Mouse (Mus musculus) thymus, postnatal 25 days (tissue): ENCODE results near the gene Dlg2.

ENCODE experiments used
- DNase-seq: peaks from one replicate; pipeline ENCODE4 v3.0.0; 2022

Gene Dlg2

DNA sequence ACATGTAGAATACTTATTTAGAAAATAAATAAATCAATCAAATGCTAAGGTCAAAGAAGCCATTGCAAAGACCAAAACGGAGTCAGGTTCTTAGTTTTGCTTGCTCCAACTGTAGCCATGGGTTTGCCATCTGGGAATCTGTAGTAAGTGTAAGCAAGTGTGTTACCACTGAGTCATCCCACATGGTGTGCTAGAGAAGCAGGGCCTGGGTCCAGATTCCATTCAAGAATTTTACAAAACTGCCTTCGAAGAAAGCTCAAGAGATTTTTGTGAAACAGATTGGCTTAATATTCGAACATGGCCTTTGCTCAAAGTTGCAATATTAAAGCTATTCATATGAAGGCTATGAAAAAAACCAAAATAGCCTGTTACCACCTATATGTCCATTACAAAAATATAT is 633.1 kb downstream of the Dlg2 start:
- no peak for DNase-seq

DNA sequence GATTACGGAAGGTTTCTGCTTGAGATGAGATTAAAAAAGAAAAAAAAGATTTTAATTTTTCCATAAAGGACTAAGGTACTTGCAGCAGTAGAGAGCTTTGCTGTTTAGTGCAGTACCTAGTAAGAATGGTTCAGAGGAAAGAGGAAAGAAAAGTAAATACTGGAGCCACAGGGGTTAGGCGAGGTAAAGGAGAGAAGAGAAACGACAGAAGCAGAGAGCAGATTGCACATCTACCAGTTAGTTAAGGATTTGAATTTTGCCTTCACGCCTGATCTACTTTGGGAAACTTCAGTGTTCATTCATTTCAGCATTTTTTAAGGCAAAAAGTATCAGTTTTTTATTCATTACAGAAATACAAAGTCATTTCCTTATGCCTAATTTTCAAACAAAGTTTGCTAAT is 655.7 kb downstream of the Dlg2 start:
- no peak for DNase-seq

DNA sequence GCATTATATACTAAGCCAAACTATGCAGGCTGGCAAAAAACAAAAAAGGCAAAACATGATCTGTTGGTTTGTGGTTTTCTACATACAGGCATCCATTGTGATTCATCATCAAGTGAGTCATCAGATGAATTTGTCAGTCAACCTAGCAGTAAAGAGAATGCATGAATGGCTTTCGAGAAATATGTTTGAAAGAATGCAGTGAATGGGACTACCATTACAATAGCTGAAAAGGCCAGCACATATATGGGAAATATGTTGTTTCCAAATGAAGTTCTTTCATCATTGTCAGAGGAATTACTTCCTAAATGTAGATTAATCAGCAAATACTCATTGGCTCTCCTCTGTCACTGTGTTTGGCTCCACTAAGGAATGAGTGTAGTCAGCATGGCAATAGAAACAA is 677.6 kb downstream of the Dlg2 start:
- no peak for DNase-seq

DNA sequence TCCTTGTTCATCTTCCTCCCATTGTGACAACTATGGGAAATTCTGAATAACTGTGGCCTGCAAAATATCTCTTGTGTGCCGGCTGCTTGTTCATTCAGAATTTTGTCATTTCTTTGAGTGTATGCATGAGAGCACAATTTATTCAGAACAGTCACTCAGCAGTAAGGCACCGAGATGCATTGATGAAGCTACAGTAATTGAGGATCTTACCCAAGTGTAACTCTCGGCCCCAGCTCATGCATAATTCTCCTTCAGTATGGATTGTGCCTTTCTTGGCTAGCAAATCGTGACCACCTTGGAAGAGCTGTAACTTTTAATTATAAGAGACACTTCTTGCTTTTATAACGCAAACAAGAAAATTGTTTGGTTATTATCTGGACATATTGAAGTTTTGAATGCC is 682.7 kb downstream of the Dlg2 start:
- DNase-seq, result no peak

DNA sequence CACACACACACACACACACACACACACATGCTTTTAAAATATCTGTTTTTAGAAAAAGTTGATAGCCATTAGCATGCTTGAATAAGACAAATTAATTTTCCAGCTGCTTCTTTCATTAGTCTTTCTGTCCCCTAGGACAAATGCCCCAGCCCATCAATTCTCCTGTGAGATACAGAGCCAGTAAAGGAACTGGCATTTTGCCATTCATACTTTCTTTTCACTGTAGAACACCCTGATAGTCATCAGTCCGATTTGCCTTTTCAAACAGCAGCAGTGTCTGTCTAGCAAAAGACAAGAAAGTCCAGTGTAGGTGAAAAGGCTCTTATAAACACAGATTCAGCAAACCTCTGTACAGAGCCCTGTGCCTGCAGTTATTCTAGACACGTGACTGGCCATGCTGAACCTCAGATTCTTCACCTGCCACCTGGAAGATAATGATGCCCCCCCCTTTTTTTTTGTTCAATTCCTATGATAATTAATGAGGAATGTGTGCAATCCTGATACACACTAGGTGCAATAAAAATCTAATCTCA is 685.2 kb downstream of the Dlg2 start:
- DNase-seq, result no peak

DNA sequence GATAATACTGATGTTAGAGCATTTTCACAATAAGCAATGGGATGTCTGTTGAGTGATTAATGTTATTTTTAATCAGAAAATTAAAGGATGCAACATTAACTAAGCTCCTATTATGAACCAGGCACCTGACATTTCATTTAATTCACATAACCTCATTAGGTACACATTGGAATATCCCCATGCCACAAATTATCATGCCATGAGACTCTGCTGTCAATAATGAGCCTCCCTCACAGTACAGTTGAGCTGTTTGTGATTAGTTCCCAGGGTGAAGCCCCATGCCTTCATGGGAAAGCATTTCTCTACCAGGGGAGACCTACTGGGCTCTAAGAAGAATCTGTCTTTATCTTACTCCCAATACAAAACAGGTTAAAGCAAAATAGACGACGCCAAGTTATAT is 697.1 kb downstream of the Dlg2 start:
- DNase-seq, result no peak

DNA sequence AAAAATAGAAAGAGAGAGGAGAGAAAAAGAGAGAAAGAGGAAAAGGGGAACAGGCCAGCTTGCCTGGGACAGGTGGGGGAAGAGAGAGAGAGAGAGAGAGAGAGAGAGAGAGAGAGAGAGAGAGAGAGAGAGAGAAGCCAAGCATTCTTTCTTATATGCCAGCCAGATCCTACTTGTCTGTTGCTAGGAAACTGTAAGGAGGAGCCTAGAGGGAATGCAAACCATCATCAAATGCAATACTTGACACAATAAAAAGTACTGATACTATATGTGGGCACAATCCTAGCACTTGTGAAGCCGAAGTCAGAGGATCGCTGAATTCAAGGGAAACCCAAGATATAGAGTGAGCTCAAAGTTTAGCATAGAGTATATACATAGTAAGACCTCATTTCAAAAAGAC is 711.7 kb downstream of the Dlg2 start:
- DNase-seq, result no peak

DNA sequence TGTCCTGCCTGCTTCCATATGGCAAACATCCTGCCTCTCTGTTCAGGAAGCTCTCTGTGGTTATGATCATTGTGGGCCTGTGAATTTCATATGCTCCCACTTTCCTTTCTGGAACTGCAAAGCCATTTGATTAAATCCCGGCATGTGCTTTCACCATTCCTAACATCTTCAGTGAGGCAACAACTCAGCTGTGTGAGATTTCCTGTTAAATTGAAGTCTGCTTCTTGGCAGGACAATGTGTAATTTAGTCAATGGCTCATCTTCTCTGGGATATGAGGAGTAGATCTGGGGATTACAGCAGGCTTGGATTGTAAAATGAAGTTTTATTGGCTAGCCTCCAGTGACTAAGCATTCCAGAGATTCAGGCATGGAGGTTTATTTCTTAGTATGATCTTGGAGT is 722.9 kb downstream of the Dlg2 start:
- no peak for DNase-seq

DNA sequence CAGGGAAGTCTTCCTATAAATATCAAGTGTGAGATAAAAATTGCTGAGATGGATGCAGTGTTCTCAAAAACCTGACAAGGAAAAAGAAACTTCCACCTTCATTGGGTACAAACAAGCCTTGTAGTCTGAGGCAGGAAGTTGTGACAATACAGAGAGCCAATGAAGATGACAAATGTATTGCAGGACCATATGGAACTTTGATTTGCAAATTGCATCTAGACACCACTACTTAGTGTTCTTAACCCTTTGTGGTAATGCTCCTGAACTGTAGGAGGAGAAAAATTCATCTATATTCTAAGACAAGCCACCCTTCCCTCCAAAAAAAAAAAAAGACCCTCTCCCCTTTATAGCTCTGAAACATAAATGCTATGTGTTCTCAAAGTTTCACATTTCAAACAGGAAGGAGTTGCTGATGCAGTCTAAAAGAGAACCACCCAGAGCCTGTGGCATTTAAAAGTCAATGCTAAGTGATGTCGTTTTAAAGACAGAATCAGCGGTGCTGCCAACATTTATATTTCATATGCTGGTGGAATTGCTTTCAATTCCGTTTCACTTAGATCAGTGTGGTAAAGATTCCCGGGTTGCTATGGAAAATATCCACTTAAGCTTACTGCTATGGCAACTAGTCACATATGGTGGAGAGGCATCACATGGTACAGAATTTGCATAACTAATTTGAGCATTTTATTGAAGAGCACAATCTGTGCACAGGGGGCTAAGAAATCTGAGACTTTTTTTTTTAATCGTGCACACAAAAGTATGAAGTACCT is 731.8 kb downstream of the Dlg2 start:
- no peak for DNase-seq

DNA sequence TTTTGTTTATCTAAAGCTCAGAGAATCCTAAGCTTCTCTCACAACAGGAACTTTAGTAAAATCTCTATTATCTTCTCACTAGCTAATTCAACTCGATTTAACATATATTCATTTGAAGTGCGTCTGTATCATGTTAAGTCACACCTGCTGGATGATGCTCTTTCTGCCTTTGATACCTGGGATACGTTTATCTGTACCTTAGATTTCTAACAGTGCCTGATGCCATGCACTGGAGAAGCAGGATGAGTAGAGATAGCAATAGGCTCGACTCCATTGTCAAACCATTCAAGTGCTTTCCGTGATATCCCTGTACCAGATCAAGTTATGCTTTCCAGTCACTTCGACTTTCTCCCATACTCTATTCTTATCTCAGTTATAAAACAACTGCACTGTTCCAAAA is 732.5 kb downstream of the Dlg2 start:
- no peak for DNase-seq

DNA sequence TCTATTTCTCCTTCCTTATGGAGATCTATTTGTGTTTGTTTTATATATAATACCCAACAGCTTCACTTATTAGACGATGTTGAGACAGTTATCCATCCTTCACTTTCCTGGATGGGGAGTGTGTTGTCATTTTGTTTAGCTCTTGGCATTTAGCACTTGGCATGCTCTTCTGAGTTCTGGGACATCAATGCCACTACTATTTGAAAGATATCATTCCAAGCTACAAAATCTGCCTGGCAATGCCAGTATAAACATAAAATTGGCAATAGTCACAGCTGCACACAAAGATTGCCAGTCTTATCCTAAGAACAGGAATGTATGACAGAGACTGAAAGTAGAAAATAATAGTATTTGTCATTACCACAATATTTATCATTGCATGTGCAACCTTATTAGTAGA is 735.8 kb downstream of the Dlg2 start:
- DNase-seq, result no peak

DNA sequence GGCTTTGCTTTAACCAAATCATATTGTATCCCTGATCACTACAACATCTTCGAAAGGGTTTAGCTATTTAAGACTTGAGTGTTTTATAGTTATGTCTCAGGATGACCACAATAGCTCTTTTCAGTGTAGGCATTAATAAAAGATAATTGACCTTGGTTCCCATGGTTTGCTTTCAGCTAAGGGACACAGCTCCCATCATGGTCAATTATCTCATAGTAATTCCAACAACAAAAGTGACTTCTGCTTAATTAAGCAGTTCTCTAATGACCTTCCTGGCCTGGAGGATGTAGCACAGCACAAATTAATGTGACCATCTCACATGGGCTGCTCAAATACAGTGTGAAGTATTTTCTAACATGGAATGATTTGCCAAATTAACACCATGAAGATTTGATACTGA is 738.4 kb downstream of the Dlg2 start:
- DNase-seq, result no peak

DNA sequence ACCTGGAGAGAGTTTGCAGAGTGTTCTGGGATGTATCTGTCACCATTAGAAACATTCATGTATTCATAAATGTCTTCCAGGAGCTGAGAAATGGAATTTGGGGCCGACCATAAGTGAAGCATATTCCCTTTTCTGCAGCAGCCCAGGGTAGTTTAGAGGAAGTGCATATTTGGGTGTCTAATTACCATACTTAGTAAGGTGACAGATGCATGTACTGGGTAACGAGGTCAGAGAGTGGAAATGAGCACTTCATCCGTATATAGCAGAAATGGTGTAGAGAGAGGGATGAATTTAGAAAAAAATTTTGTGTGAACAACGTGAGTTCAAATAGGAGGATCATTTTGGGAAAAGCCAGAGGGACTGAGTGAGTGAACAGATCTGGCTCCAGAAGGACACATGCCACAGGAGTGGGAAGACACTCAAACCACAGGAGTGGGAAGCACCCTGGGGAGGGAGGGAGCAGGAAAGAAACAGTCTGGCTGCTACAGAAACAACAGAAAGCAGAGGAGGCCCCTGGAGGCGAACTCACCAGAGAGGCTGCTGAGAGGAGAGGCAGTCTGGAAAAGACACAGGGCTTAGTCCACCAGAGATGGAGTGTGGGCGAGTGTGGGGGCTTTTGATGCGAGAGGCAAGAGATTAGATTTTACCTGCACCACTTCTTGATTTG is 742.0 kb downstream of the Dlg2 start:
- no peak for DNase-seq

DNA sequence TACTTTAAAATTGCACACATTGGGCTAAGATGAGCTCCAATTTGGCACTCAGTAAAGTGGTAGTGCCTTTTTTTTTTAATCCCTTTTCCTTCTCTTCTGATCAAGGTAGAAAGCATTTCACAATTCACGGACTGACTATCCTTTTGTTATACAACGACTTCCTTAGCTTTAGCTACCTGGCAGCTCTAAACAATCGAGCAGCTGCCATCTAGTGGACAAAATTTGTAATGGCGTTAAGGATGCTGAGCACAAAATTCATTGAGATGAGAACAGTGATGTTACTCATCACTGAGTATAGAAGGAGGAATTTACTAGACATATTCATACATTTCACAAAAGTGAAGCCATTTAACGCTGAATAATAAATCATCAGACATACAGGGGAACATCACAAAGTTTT is 750.0 kb downstream of the Dlg2 start:
- peak; percentile 2 for DNase-seq

DNA sequence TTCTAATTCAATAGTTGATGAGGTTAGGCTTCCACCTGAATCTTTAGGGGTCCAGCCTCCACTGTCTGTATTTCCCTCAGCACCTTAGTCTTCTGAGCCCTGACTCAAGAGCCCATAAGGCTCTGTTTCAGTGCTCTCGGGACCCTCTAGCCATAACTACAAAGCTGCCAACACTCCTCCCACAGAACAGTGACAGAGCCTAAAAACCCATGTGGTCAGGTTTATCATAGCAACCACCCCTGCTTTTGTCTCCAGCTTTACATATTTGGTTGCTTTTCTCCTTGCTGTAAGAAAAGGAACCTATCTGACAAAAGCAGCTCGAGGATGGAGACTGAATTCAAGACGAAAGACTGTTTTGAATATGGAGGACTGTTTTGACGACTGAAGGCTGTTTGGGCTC is 765.2 kb downstream of the Dlg2 start:
- DNase-seq, result no peak

DNA sequence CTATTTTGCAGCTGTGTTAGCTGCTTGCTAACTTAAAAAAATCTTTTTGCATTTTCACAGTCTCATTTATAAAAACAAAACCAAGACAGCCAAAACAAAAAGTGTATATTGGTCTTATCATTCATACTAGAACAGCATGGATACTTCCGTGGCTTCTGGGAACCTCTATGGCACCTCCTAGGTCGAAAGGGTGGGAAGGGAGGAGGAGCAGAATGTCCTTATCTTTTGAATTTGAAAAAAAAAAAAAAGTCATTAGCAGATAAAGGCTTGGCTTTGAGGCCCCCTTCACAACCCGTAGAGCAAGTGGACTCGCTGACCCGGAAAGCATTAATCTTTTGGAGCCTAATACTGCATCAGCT is 785.2 kb downstream of the Dlg2 start:
- no peak for DNase-seq

DNA sequence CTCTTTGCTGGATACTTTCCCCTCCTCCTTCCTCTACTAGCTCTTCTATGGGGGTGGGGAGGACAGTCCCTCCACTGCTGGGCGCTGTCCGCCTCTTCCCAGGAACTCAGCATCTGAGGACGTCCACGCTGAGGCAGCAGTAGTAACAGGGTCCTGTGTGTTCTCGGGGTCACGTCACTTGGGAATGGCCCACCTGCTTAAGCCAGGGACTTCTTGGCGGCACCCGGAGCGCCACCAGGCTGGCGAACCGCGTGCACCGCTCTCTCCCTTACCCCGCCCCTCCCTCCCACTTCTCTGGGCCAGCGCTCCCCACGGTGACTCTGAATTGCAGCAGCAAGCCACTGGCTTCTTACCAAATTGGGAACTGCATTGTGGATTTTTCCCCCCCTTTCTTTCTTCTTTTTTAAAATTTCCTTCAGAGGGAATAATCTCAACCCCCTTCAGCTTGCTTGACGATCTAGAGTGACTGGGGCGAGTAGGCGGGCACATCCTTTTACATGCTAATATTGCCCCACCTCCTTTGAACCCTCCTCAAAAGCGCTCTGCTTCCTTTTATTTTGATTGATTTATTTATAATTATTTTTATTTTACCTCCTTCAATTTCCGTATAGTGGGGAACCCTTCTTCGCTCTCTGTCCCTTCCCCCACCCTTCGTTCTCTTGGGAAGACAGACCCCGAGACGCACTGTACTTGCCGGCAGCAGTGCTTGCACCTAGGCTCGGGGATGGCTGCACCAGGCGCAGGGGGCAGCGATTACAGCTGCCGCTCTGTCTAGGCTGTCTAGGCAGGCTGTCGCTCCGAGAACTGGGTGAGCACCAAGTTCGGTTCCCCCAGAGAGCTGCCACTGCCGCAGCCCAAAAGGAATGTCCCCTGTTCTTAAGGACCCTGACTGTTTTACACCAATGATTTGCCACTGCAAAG is 785.8 kb downstream of the Dlg2 start:
- DNase-seq, result no peak

DNA sequence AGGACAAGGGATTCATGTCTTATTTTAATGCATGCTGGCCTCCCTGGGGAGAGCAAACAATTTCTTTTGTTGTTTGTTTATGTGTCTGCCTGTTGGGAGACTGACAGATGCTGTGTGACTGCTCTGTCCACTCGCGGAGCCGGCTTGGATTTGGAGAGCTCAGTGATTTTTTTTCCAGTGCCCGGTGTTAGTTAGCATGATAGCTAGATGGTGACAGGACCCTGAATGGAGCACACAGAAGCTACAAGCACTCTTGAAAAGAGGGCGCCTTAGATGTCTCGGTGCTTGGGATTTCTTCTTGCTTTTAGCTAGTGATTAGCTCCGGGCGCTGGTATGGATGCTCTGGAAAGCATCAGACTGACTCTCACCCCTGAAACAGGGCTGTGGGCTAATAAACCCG is 786.5 kb downstream of the Dlg2 start:
- DNase-seq, result no peak

DNA sequence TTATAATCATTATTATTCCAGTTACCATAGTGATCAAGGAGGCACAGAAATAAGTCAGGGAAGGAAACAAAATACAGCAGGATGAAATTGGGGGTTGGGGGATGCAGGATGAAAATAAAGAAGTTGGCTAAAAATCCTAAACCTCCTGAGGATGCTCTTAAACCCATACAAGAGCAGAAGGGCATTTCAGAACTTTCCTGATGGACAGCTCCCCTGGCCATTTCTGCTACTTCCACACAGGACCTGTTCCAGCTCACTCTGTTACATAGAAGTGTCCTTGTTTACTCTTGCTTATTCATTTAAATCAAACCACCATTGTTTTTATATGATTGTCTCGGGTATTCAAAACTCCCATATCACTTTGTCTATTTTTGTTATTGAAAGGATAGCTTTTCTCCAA is 791.3 kb downstream of the Dlg2 start:
- no peak for DNase-seq

DNA sequence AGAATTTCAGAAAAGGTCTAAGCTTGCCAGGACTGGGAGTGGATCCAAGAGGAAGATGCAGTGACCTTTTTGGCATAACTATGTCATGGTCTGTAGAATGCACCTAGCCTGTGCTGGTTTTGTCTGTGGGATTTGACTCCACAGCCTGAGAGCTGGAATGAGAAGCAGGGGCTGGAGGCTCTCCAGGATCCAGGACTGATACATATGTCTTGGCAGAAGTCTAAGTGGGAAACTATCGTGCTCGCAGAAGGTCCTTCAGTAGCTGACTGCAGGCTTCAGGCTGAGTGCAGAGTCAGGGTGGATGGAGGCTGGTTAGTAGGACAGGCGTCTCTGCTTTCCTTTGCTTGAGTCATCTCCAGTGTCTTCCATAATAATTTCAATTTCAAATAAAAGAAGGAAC is 807.7 kb downstream of the Dlg2 start:
- no peak for DNase-seq

DNA sequence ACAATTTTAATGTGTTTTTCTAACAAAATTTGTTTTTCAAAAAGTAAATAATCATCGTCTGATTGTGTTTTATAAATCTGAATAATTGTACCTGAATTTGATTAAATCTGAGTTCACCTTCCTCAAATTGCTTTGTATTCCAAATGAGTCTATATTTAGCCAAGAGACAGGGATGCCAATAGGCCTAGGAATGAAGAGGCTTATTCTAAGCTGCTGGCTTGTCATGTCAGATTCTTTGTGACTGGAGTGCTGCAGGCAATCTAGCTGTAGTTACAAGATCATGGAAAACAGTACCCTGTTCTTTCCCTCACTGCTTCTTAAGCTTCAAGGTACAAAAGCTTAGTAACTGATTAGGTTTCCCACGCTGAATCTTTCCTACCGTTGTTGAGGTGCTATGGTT is 811.9 kb downstream of the Dlg2 start:
- no peak for DNase-seq

DNA sequence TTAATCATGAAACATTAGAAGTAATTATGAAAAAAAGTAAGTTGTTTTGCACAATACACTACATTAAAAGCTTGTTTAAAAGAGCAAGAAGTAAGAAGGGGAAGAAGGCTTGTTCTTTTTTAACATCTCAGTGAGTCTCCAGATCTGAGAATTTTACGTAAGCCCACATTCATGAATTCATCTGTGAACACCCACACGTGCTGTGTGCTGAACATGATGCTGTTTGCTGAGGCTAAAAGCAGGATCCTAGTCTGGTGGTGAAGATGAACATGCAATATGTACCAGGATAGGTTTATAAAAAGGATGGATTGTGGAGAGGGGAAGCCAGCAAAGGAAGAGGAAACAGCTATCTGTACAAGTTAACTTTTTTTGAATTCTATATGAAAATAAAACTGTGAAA is 819.7 kb downstream of the Dlg2 start:
- DNase-seq, result no peak

DNA sequence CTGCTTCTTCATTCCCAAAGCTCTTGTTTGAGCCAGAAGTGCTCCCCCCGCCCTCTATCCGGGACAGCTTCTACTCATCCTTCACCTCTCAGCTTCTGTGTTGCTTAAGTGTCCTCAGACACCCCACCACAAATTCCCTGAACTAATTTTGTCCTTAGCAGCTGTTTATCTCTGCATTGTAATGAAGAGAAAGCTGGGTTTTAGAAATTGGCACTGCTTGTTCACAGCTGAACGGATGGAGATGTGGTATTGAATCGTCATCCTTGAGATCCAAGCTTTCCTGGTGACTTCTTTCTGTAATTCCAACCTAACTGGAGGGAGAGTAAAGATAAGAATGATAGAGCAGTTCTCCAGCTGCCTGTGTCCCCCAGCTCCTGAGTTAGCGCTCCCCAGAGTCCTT is 834.7 kb downstream of the Dlg2 start:
- DNase-seq, result no peak

DNA sequence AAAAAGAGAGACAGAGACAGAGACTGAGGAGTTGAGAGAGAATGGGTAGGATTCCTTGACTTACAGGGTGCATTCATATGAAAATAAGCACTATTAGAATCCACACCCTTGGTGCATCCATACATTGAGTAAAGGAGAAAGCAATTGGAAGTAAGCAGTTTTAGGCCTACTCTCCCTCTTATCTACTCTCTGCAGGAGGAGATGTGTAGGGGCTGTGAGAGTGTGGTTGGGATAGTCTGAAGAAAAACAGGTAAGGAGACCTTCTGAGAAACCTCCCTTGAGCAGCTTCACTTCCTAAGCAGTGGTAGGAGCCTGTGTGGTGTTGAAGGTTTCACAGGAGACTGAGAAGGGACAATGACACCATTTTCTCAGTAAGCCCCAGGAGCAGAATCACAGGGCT is 868.6 kb downstream of the Dlg2 start:
- no peak for DNase-seq
